Mouse (Mus musculus): ENCODE data around the gene Hist1h4f. TPM values are rescaled to one million over a fixed set of nuclear protein-coding genes. Genes with fewer than 3 reads are reported as not detected.

The Hist1h4f gene
- polyA plus RNA-seq (2021; fragmentation: Nextera tagmentation), result not detected in 2 replicates
- long read RNA-seq, experiment 1, result 0 reads
- long read RNA-seq, experiment 2, result 0 reads

DNA sequence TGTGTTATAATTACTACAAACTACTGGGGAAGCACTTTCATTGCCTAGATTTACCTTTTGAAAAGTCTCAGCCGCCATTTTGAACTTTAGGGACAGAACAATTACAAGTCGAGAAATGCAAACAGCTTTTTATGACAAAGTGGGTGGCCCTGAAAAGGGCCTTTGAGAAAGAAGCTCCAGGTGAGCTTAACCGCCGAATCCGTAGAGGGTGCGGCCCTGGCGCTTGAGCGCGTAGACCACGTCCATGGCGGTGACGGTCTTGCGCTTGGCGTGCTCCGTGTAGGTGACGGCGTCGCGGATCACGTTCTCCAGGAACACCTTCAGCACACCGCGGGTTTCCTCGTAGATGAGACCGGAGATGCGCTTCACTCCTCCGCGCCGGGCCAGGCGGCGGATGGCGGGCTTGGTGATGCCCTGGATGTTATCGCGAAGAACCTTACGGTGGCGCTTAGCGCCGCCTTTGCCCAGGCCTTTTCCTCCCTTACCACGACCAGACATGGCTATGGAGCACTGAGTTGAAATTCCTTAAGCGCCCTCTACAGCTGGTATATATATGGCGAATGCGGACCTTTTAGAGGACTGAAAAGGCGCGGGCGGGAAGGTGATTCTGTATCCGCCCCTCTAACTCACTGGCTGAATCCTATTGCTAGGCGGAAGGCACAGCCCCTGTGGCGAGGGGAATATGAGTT is at the start of gene Hist1h4f:
Gene Hist1h4f, minus strand, starts transcription at position 503 of the 689 bp plus-strand sequence.

DNA sequence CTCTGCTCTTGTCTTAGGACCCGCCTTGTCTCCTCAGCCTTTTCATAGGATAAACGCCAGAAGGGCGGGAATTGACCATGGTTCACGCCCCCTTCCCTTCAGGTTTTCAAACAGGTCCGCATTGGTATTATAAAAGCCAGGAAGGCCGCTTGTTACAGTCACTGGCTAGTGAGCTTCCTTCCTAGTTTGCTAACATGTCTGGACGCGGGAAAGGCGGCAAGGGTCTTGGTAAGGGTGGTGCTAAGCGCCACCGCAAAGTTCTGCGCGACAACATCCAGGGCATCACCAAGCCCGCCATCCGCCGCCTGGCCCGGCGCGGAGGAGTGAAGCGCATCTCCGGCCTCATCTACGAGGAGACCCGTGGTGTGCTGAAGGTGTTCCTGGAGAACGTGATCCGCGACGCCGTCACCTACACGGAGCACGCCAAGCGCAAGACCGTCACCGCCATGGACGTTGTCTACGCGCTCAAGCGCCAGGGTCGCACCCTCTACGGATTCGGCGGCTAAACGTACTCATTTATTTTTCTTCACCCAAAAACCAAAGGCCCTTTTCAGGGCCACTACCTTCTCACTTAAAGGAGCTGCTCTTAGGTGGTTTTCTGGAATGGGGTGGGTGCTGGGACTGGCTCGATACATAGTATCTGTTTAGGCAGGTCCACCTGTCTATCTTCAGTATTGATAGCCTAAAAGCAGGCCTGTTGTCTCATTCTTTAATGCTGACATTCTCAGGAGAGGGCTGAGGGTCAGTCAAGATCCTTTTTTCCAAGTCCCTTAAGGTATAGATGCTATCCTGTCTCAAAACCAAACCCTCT is 30.2 kb upstream of the Hist1h4f start, which contains the start of gene Hist1h4d:
Gene Hist1h4d, plus strand, starts transcription at position 191 of the 811 bp plus-strand sequence.

GRCm38 (mm10) chr13:23575271-23575851 is 23.9 kb upstream of the Hist1h4f start, which contains the start of gene Hist1h3d:
TSS of gene Hist1h3d (plus strand) at chr13:23575763.

GRCm38 (mm10) chr13:23573898-23574524 is 22.6 kb upstream of the Hist1h4f start, which contains the start of the genes Hist1h2bf and Hist1h2ad:
TSS of gene Hist1h2bf (minus strand) at chr13:23574196.
TSS of gene Hist1h2ad (plus strand) at chr13:23574381.

DNA sequence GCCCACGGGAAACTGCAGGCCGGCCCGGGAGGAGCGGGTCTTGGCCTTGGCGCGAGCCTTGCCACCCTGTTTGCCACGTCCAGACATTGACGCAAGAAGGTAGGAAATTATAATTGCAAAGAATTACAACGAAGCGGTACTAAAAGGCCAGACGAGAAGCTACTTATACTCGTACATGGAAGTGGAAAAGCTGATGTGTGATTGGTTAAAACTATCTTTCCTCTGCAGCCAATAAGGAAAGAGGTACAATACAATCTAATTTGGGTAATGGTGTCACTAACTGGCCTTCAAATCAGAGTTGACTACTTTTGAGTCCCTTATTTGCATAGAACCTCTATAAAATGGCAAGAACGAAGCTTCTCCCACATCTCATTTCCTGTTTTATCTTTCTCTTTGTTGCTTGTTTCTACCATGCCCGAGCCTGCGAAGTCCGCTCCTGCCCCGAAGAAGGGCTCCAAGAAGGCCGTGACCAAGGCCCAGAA is 19.6 kb upstream of the Hist1h4f start, which contains the start of the genes Hist1h2ae and Hist1h2bg:
Gene Hist1h2ae, minus strand, starts transcription at position 199 of the 482 bp plus-strand sequence.
Gene Hist1h2bg, plus strand, starts transcription at position 375 of the 482 bp plus-strand sequence.

GRCm38 (mm10) chr13:23561883-23562659 is 10.6 kb upstream of the Hist1h4f start, which contains the start of gene Hist1h3e:
TSS of gene Hist1h3e (minus strand) at chr13:23562369.

GRCm38 (mm10) chr13:23552962-23553361 is 1.5 kb upstream of the Hist1h4f start, which contains the start of gene Hist1h1d:
TSS of gene Hist1h1d (plus strand) at chr13:23553262.

DNA sequence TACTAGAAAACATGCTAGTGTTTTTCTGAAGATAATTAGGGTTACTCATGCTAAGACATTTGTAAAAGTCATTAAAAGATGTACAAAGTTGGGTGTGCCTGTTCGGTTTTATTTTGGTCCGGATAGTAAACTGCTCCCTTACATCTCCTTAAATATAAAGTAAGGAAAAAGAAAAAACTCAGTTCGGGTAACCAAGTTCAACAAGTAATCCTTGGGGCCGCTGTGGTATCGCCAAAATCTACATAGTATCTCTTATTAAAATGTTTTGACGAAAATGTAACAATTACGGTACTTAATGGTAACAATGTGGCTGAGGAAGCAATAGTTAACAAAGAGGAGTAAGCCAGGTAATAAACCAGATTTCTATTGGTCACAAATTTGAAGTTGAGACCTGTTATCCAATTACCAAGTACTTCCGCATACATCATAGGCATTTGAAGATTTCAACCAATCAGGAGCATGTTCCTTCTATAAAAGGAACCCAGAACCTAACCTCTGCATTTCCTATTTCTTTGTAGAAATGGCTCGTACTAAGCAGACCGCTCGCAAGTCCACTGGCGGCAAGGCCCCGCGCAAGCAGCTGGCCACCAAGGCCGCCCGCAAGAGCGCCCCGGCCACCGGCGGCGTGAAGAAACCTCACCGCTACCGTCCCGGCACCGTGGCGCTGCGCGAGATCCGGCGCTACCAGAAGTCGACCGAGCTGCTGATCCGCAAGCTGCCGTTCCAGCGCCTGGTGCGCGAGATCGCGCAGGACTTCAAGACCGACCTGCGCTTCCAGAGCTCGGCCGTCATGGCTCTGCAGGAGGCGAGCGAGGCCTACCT is 7.3 kb downstream of the Hist1h4f start, which contains the start of gene Hist1h3f:
Gene Hist1h3f, plus strand, starts transcription at position 88 of the 822 bp plus-strand sequence.

GRCm38 (mm10) chr13:23542999-23543607 is 8.3 kb downstream of the Hist1h4f start, which contains the start of gene Hist1h2bh:
TSS of gene Hist1h2bh (minus strand) at chr13:23543392.

GRCm38 (mm10) chr13:23535137-23536075 is 16.0 kb downstream of the Hist1h4f start, which contains the start of gene Hist1h3g:
TSS of gene Hist1h3g (plus strand) at chr13:23535422.

GRCm38 (mm10) chr13:23533560-23534367 is 17.7 kb downstream of the Hist1h4f start, which contains the start of gene Hist1h2af:
TSS of gene Hist1h2af (plus strand) at chr13:23533906.

DNA sequence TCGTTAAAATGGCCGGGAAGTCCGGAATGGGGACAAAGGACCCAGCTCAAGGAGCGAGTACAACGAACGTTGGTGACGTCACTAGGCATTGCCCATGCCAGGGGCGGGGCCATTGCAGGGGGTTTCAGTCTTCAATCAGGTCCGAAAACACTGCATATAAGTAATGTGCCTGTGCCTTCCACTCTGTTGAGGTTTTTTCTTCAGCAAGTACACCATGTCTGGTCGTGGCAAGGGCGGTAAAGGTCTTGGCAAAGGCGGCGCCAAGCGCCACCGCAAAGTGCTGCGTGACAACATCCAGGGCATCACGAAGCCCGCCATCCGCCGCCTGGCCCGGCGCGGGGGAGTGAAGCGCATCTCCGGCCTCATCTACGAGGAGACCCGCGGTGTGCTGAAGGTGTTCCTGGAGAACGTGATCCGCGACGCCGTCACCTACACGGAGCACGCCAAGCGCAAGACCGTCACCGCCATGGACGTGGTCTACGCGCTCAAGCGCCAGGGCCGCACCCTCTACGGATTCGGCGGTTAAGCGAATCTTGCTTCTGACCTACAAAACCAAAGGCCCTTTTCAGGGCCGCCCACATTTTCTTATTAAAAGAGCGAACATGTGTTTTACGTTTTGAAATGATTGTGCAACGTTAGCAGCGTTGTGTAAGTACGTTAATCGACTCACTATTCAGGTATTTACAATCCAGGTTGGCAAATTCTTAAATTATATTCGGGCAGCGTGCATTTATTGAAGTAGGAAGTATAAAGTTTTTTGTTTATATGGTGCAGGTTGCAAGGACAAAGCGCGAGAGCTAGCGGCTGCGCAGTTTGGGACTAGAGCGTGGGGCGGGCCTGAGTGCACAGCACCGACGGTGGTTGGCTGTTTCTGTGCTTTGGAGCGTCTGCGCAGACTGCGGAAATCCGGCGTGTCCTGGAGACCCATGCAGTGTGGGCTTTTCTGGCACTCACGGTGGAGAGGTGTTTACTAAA is 20.3 kb downstream of the Hist1h4f start, which contains the start of gene Hist1h4h:
Gene Hist1h4h, plus strand, starts transcription at position 150 of the 975 bp plus-strand sequence.

